Mouse (Mus musculus) gastrocnemius, adult 8-10 months (tissue): Measurements from ENCODE around the gene Olfr1360. TPM values are rescaled to one million over a fixed set of nuclear protein-coding genes. Genes with fewer than 3 reads are reported as not detected.
A peak's percentile ranks its signal among the peaks of the same experiment; 100 is the strongest.
"Not testable (repeated sequence)": the region's sequence is repeated elsewhere in the genome, so short reads cannot be mapped to it uniquely, and the experiment has no call there.

Source experiments
- DNase-seq, 2 experiments: peaks; one replicate each; pipeline ENCODE4 v3.0.0; 2022; ENCODE audit warnings: low spot score in 2 of 2
- total RNA-seq, 4 experiments: library from RNA; stranded (reverse); gene quantifications; 2 replicates each; pipeline ENCODE4 v1.2.4; 2022

Gene Olfr1360
- total RNA-seq: not detected

DNA sequence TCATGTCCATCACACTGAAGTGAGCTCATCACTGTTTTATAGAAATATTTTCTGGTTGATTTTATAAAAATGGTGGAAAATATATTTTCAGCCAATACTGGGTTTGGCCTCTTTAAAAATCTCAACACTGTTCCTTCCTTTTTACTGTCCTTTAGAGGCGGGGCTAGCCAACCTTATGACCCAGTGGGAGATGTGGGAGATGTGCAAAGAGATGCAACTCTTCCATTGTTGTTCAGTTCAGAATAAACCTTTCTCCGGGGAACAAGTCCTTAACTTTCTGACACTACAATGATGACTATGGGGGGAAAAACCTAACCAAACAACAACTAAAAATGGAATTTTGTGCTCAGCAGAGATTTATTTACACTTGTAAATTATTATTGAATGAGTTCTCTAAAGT lies at the start of gene Olfr1360:
Gene Olfr1360, minus strand, starts transcription at position 101 of the 400 bp plus-strand sequence.
- DNase-seq: no peak

GRCm38 (mm10) chr13:21722993-21723836 lies 46.0 kb upstream of the Olfr1360 start:
- DNase-seq: no peak

- DNase-seq: no peak
Observed at GRCm38 (mm10) chr13:21722373-21722925, 45.2 kb upstream of the Olfr1360 start.

DNA sequence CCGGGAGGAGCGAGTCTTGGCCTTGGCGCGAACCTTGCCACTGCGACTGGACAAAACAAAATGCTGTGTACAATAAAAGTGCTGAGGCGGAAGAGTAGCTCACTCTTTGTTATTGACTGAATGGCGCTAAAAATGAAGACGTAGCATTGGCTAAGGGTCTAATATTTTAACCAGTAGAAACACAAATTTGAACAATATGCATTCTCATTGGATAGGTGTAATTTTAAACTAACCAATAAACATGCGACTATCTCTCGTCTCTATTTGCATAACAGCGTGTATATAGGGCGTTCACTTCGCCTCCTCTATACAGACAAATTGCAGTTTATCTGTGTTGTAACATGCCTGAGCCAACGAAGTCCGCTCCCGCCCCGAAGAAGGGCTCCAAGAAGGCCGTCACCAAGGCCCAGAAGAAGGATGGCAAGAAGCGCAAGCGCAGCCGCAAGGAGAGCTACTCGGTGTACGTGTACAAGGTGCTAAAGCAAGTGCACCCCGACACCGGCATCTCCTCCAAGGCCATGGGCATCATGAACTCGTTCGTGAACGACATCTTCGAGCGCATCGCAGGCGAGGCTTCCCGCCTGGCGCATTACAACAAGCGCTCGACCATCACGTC lies 44.7 kb upstream of the Olfr1360 start, which contains the start of gene Hist1h2bm:
Gene Hist1h2bm, plus strand, starts transcription at position 288 of the 616 bp plus-strand sequence.
- not testable (repeated sequence) for DNase-seq

GRCm38 (mm10) chr13:21721107-21721756 lies 44.0 kb upstream of the Olfr1360 start:
- DNase-seq: not testable (repeated sequence)

DNA sequence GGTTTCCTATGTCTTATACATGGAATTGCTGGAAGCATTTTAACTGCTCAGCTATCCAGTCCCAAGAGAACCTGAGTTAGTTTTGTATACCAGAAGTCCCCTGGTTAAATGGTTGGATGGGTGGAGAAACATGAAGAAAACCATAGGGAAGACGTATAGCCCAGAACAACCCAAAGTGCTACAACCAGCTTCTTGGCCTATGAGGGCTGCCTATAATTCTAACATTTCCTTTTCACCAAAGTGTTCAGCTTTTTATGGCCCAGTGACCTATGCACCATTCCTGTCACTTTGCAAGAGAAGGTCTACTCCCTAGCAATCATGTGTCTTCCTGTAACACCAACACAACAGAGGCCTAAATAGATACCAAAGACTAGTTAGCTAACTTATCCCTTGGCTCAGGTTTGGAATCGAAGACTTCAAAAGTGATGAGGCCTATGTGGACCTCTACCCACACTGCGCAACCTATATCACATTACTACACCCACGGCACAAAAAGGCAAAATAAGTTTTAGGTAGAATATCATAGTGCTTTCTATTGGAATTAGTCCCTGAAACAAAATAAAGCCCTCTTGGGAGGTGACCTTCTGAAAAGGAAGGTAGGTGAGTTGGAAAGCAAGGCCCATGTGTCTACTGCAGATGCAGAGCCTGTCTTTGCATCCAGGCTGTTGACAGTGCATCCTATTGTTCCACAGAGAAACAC lies 41.3 kb upstream of the Olfr1360 start:
- no peak for DNase-seq

GRCm38 (mm10) chr13:21717397-21718357 lies 40.5 kb upstream of the Olfr1360 start, which contains the start of gene Hist1h3h:
Hist1h3h (plus strand) TSS chr13:21717659.
- peak in 1 of 2 experiments; percentile 15 for DNase-seq

DNA sequence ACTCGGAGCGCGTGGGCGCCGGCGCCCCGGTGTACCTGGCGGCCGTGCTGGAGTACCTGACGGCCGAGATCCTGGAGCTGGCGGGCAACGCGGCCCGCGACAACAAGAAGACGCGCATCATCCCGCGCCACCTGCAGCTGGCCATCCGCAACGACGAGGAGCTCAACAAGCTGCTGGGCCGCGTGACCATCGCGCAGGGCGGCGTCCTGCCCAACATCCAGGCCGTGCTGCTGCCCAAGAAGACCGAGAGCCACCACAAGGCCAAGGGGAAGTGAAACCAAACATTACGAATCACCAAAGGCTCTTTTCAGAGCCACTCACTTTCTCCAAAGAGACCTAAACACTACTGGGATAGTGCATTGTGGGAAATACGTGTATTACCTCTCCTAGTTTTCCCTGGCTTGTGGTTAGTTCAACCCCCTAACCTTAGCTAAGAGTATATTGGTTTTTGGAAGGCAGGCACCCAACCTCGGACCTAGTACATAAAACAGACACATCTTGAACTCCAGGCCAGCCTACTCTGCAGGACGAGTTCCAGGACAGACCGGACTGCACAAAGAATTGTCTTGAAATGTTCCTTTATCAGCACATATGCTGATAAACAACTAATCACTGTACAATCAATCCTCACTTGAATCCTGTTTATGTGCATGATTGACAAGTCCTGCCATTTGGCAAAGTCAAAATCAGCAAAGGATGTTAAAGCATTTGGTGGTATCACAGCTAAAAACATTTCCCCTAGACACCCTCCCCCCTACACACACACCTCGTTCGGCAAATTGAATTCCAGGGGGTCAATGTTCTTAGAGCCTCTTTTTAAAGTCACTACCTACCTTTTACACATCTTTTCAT lies 39.6 kb upstream of the Olfr1360 start:
- DNase-seq: not testable (repeated sequence)

DNA sequence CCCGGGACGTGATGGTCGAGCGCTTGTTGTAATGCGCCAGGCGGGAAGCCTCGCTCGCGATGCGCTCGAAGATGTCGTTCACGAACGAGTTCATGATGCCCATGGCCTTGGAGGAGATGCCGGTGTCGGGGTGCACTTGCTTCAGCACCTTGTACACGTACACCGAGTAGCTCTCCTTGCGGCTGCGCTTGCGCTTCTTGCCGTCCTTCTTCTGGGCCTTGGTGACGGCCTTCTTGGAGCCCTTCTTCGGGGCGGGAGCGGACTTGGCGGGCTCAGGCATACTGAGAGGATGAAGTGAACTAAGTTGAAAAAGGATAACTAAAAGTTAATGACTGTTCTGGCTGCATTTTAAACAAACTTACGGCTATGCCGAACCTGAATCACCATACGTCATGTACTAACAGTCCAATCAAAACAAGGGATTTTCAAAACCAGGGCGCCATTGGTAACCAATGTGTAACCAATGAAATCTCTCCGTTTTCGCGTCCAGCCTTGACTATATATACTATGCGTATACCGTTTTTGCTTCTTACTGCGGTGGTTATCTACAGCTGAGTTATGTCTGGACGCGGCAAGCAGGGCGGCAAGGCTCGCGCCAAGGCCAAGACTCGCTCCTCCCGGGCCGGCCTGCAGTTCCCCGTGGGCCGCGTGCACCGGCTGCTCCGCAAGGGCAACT lies 38.8 kb upstream of the Olfr1360 start, which contains the start of the genes Hist1h2bl and Hist1h2ai:
Gene Hist1h2bl, minus strand, starts transcription at position 280 of the 676 bp plus-strand sequence.
Gene Hist1h2ai, plus strand, starts transcription at position 559 of the 676 bp plus-strand sequence.
- DNase-seq: peak; percentile 10 to 15

- DNase-seq: no peak
Observed at GRCm38 (mm10) chr13:21715131-21715863, 38.1 kb upstream of the Olfr1360 start.

DNA sequence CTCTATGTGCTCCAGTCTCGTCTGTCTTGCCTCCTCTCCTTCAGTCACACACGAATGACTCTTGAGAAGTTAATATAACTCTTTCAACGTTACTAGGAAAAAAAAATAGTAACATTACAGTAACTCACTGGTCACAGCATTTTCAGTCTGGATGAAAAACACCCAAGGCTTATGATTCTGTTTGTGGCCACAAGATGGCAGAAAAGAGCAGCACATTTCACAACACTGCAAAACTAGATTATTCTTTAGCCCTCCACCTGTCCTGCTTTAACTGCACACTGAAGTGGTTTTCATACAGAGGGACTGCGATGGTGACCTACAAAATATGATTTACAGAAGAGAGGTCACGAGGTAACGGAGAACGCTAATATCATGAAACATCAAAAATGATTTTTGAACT lies 37.5 kb upstream of the Olfr1360 start:
- peak in 1 of 2 experiments; percentile 15 for DNase-seq

DNA sequence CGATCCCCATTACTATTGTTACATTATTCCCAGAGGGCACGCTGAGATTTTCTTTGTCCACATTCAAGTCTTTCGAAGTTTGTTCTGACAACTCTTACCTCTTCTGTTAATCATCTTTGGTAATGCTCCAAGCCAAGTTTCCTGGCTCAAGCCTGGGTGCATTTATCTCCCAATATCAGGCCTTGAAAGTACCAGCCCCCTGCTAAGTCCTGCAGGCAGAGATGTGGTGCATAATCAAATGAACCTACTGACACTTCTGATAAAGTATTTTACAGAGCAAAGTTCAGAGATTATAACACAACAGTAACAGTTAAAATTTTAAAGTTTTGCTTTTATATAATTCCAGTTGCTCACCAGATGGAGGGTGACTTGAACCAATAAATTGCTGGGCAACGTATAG lies 34.5 kb upstream of the Olfr1360 start:
- DNase-seq: no peak

DNA sequence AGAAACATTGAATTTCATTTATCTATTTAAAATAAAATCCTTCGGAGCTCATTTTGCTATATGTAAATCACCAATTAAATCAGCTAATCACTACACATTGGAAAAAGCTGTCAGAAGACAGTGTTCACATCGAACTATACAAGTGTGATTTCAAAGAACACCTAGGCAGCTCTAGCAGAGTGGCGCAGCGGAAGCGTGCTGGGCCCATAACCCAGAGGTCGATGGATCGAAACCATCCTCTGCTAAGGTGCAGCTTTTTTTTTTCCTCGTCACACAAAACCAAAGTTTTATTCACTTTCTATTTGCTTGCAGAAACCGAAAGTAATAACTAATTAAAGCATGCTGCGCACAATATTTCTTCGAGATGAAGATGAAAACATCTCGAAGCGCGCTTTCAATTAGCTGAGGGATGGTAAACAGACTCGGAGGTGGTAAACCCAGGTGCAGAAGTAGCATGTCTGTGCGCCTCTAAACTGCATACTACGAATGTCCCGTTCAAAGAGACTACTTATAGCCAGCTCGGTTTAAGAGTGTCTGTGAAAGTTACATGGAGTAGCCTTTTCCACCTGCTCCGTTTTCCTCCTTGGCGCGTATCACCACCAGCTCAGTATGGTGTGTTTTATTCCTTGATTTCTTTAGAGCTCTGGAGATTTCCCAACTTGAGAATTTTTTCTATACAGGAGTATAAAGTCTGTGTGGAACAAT lies 33.8 kb upstream of the Olfr1360 start:
- peak; percentile 46 to 53 for DNase-seq

GRCm38 (mm10) chr13:21710031-21710711 lies 33.0 kb upstream of the Olfr1360 start:
- peak; percentile 76 to 77 for DNase-seq

DNA sequence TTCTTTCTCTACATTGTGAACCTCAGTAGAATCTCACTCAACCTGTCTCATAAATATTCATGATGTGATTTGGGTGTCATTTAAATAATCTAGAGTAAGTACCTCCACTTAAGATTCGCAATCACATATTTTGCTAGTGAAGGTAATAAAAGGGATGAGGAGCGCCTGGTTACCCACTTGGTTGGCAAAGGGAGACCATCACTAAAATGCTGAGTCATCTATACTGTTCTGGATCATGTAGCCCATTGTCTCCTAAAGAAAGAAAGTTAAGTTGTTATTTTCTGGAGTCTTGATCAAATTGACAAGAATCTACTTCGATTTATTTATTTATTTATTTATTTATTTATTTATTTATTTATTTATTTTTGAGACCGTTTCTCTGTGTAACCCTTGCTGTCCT lies 29.5 kb upstream of the Olfr1360 start:
- no peak for DNase-seq

DNA sequence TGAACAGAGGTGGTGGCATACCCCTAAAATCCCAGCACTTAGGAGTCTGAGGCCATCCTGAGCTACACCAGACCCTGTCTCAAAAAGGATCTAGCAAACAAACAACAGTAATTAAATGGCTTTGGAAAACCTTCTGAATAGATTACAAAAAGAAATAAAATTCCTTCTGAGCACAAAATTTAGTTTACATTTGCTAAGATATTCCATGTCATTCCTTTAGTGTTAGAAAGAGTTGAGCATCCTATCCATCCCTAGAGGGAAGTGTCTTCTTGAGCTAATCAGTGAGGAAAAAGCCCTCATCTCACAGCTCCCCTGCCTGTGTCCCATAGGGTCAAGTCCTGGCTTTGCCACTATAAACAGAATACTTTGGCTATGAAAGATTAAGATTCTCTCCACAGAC lies 20.6 kb upstream of the Olfr1360 start, which contains the start of gene Olfr1359:
Gene Olfr1359, plus strand, starts transcription at position 301 of the 400 bp plus-strand sequence.
- no peak for DNase-seq
